Mouse (Mus musculus): ENCODE data around the gene Defb13.
"Not testable (repeated sequence)": the region's sequence is repeated elsewhere in the genome, so short reads cannot be mapped to it uniquely, and the experiment has no call there.

Gene Defb13

DNA sequence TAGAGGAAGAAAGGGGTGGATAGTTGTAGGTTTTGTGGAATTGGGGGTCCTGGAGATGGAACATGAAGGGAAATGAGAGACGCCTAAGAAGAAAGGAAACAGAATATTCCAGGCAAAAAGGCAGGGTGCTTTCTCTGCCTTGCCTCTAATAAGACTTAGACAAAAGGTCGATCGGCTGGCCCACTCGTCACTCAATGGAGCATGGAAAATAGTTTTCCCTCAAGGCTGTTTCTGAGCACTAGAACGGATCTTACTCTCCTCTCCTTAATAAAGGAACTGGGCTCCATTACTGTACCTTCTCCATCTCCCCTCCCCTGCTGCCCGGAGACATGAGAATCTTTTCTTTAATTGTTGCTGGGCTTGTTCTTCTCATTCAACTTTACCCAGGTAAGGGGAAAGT is at the start of gene Defb13:
Gene Defb13 (plus strand): TSS at position 301 of the 400 bp plus-strand sequence.
- DNase-seq (ENCODE audit: extremely low spot score, low spot score): no peak

DNA sequence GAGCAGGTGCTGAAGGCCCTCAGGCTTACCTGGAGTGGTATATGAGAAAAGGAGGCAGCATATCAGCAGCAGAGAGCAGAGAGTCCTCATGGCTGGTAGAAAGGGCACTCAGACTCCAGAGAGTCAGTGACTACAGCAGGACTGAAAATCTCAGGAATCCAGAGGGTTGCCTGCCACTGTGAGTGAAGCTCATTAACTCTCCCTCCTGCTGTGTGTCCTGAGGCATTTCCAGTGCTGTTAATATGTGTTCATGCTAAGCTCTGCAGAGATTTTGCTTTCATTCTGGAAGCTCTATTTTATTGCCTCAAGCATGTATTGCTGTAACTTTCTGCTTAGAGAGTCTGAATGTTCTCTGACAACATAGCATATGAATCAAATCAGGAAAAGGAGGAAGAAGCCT is 40.3 kb upstream of the Defb13 start, which contains the start of gene Defb11:
Gene Defb11 (minus strand): TSS at position 123 of the 400 bp plus-strand sequence.
- DNase-seq (ENCODE audit: extremely low spot score, low spot score): not testable (repeated sequence)

DNA sequence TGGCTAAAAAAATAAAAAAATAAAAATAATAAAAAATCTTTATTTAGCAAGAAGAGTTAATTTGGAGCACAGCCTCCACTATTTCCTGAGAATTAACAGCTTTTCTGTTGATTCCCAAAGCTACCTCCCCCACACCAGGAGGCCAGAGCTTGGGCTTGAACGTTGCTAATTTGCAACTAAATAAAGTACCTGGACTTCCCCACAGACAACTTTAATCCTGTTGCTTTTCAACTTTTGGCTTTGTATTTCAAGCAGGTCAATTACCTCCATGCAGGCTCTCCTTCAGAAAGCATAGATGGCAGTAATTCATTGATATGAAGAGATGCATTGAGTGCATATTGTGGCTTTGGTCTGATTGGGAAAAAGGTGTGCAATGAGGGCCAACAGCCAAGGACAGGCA is 34.6 kb upstream of the Defb13 start:
- DNase-seq (ENCODE audit: extremely low spot score, low spot score): no peak

DNA sequence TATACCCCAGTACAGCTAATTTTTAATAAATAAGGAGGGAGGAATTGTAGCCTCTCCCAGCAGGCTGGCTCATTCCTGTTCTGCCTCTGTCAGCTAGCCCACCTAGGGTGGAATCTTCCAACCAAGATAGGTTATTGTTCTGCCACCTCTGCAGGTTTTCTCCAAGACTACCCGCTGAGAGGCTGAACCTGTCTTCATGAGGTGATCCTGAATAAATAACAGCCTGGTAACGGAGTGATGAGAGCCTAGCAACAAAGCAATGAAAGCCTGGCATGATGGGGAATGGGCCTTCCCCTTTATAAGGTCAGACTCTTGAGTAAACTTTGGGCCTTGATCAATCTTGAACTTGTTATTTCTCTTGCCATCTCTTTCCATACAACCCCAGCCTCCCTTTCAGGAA is 34.0 kb upstream of the Defb13 start:
- DNase-seq (ENCODE audit: extremely low spot score, low spot score): no peak

- no peak for DNase-seq (ENCODE audit: extremely low spot score, low spot score)
These were observed 30.9 kb upstream of the Defb13 start for GRCm38 (mm10) chr8:21915625-21916024.

DNA sequence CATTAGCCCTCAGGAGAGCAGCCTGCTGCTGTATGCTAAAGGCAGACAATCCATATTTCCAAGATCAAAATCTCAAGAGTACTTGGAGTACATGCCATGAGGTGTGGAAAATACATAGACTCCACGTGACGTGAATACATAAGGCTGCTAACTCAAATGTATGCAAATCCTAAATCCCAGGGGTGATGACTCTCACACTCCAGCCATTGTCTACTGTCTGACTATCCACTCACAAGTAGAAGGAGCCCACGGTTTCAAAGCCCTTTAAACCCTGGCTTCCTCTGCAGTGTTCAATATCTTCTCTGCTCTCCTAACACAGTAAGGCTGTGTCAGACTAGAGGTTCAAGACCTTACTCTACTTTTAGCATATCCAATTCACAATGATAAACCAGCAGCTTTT is 15.8 kb upstream of the Defb13 start:
- not testable (repeated sequence) for DNase-seq (ENCODE audit: extremely low spot score, low spot score)

- no peak for DNase-seq (ENCODE audit: extremely low spot score, low spot score)
These were observed 14.0 kb upstream of the Defb13 start, which contains the start of gene Defb15 for GRCm38 (mm10) chr8:21932610-21933009. Gene Defb15 (minus strand): TSS chr8:21932710.

DNA sequence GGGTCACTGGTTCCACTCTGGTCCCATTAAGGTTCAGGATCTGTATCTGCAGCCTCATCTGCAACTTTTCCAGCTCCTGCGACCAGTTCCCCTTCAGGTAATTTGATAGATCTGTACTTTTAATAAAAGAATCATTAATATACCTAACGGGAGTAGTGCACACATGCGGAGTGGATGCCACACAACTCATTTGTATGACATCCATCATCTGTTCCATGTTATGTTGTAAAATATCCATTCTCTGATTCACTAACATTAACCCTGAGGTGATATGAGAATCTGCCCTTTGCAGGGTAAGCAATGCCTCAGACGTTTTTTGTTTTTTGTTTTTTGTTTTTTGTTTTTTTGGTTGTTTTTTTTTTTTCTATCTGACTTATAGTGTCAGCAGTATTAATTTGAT is 8.5 kb upstream of the Defb13 start, which contains the start of gene Defb35:
Gene Defb35 (plus strand): TSS at position 301 of the 400 bp plus-strand sequence.
- DNase-seq (ENCODE audit: extremely low spot score, low spot score): not testable (repeated sequence)

GRCm38 (mm10) chr8:21947311-21948017 is 902 bp downstream of the Defb13 start:
- DNase-seq (ENCODE audit: extremely low spot score, low spot score): no peak

- DNase-seq (ENCODE audit: extremely low spot score, low spot score): peak; percentile 50
These were observed 8.8 kb downstream of the Defb13 start for GRCm38 (mm10) chr8:21955321-21955720.

GRCm38 (mm10) chr8:21956336-21956735 is 9.8 kb downstream of the Defb13 start:
- no peak for DNase-seq (ENCODE audit: extremely low spot score, low spot score)

- DNase-seq (ENCODE audit: extremely low spot score, low spot score): no peak
These were observed 11.9 kb downstream of the Defb13 start, which contains the start of gene Fam90a1a for GRCm38 (mm10) chr8:21958414-21958813. Gene Fam90a1a (plus strand): TSS chr8:21958714.

DNA sequence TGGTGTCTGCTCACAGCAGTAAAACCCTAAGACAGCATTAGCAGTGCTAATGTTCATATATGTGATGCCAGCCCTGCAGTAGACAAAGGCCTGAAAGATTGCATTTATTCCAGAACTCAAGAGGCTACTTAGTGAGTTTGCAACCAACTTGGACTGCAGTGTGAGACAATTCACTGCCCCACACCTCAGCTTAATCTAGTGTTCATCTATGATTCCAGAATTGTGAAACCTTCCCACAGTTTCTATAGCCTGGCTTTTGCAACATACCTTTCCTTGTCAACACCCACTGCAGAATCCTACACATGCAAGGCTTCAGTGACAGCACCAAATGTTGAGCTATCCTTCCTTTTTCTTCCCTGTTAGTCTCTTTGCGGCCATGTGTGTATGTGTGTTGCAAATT is 20.1 kb downstream of the Defb13 start:
- DNase-seq (ENCODE audit: extremely low spot score, low spot score): no peak

- no peak for DNase-seq (ENCODE audit: extremely low spot score, low spot score)
These were observed 22.9 kb downstream of the Defb13 start, which contains the start of gene Ccdc70 for GRCm38 (mm10) chr8:21969475-21969874. Gene Ccdc70 (plus strand): TSS chr8:21969775.

DNA sequence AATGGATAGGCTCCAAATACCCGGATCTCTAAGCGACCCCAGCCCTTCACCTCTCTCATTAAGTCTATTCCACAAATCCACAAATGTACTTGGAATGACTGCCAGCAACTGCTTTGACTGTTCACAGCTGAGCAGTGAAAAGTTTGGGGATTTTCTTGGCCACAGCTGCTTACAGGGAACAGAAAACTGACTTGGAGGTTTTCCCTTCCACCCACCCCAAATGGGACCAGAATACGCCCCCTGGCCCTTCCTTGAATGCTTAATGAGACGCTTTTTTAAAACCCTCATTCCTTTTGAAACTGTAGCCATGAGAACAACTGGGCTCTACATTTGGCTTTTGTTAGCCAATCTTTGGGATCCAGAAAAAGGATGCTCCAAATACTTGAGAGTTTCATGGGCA is 31.6 kb downstream of the Defb13 start:
- DNase-seq (ENCODE audit: extremely low spot score, low spot score): no peak

DNA sequence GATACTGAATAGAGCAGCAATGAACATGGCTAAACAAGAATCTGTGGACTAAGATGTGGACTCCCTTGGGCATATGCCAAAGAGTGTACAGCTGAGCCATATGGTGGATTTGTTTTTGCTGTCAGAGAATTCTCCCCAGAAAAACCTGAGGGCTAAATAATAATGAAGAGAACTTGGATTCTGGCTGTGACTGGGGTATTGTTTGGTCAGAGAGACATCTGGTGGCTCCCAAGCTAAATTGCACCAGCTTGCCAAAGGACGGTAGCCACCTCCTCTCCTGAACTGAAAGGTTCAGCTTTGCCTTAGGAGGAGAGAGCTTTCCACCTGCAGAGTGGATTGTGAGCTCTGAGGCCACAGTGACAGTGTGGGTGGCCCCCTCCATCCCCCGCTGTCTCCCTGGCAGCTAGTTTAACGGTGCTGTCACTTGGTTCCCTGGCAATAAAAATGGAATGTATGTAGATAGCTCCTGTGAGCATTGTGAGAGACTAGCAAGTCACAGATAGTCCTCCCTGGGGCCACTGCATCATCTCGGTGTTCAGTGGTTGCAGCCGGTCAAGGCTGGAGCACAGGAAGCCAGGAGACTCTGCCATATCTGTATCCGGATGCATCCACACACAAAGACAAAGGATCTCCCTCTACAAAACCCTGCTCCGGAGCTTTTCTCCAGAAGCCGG is 35.2 kb downstream of the Defb13 start:
- no peak for DNase-seq (ENCODE audit: extremely low spot score, low spot score)

GRCm38 (mm10) chr8:21992184-21992583 is 45.6 kb downstream of the Defb13 start:
- no peak for DNase-seq (ENCODE audit: extremely low spot score, low spot score)

DNA sequence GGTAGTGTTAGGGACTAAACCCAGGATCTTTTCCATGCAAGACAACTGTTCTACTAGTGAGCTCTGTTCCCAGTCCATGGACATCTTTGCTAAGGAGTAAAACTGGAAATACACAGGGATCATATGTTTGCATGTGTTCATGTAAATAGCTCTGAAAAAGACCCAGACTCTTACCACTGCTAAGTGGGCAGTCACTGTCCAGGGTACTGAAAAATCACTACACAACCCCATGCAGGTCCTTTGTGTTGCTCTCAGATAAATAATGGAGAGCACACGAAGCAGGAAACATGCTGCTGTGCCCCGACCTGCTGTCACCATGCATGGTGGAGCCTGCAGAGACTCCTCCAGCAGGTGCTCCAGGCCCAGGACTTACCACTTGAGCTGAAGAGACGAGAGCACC is 48.6 kb downstream of the Defb13 start:
- DNase-seq (ENCODE audit: extremely low spot score, low spot score): no peak

All from neural tube, embryonic 10.5 days (tissue).